Mouse (Mus musculus) lung, postnatal 0 days (tissue): Measurements from ENCODE around the gene Rhox2c.
"Not testable (repeated sequence)": the region's sequence is repeated elsewhere in the genome, so short reads cannot be mapped to it uniquely, and the experiment has no call there.

ENCODE experiments used
- CTCF ChIP-seq: IDR thresholded peaks from 2 replicates; pipeline ENCODE4 v1.5.1; 2016; ENCODE audit warnings: antibody characterized with exemption, mild to moderate bottlenecking
- EP300 ChIP-seq: IDR thresholded peaks from 2 replicates; pipeline ENCODE4 v1.6.1; 2016; ENCODE audit warnings: antibody characterized with exemption, mild to moderate bottlenecking, control low read depth

DNA sequence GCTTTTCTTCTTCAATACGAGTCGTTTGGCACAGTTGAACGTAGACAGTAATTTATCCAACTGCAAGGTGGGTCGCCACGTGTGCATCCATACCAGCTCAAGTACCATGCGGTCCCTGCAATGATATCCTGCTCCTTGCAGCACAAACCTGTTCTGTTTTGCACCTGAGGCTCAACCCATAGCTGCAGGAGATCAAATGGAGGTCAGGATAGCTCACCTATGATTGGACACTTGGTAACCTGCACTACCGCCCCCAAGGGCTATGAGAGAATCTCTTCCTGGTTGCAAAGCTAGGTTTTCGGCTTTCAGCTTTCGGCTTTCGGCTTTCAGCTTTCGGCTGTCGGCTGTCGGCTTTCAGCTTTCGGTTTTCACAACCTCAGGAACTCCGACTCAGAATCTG lies 21.3 kb upstream of the Rhox2c start, which contains the start of gene Rhox4b:
- not testable (repeated sequence) for TF ChIP-seq EP300, CTCF
